In genomic region chr5:112254282-112254806, GRCm38 (mm10) we compare ENCODE assay signal across 9 mouse cellular contexts. TPM values are rescaled to one million over a fixed set of nuclear protein-coding genes. Genes with fewer than 3 reads are reported as not detected.
DNase-seq lines count a peak whose midpoint lies in the region; ATAC-seq and TF ChIP-seq lines count a peak whose summit lies in the region.
"Had no signal": no experiment of that assay in that cellular context is flagged by ENCODE, and none has a peak within 500 bp of the region (broad histone marks: within the 10 kb centered on the region; RNA-seq: fewer than 3 reads in every experiment).

No protein-coding gene starts in this region.

- WGBS in intestine, embryonic 15.5 days = 61% methylated on average over 7 of the region's 7 CpGs
- WGBS in intestine, postnatal 0 days = 62% methylated on average over 7 of the region's 7 CpGs
- 66% methylated on average over 7 of the region's 7 CpGs for WGBS in stomach, embryonic 16.5 days
- WGBS in midbrain, embryonic 15.5 days = 65% methylated on average over 7 of the region's 7 CpGs

- no peak for TF ChIP-seq POLR2A in cortical plate, adult 2 months (IDR thresholded peaks at IDR 0.05; ENCODE audit: extremely low read depth, insufficient read depth, low read length)

- no peaks in the 10 kb centered on the region for H3K4me1 ChIP-seq in intestine, embryonic 15.5 days (replicated peaks)
- no peaks in the 10 kb centered on the region for H3K4me1 ChIP-seq in intestine, postnatal 0 days (replicated peaks; ENCODE audit: control insufficient read depth, insufficient read depth, low read length)
- H3K4me1 ChIP-seq in cortical plate, adult 2 months (ENCODE audit: control insufficient read depth, insufficient read depth, low read length) = peaks cover 2% of the 10 kb centered on the region; the same call in 1 of the 2 replicates
- H3K4me1 ChIP-seq in stomach, embryonic 16.5 days (ENCODE audit: control insufficient read depth, insufficient read depth, low read length) = peaks cover 6% of the 10 kb centered on the region; the same call in 1 of the 2 replicates
- 0 out of 2 replicates have a peak, but pooled peaks cover 4% of the 10 kb centered on the region for H3K4me1 ChIP-seq in midbrain, embryonic 15.5 days

- no peaks in the 10 kb centered on the region for H3K9me3 ChIP-seq in intestine, embryonic 15.5 days
- H3K9me3 ChIP-seq in intestine, postnatal 0 days (ENCODE audit: control insufficient read depth) = no peaks in the 10 kb centered on the region
- no peaks in the 10 kb centered on the region for H3K9me3 ChIP-seq in stomach, embryonic 16.5 days (replicated peaks; ENCODE audit: control insufficient read depth, low read length)
- no peaks in the 10 kb centered on the region for H3K9me3 ChIP-seq in midbrain, embryonic 15.5 days
- H3K9me3 ChIP-seq: G1E had no signal

- TF ChIP-seq CTCF in intestine, postnatal 0 days (IDR thresholded peaks at IDR 0.05; ENCODE audit: low read depth) = no peak
- TF ChIP-seq CTCF in cortical plate, adult 2 months (IDR thresholded peaks at IDR 0.05; ENCODE audit: extremely low read depth, insufficient read depth, low read length) = no peak

- no peak overlapping the region for H3K4me2 ChIP-seq in intestine, embryonic 15.5 days (replicated peaks)
- H3K4me2 ChIP-seq in intestine, postnatal 0 days (replicated peaks; ENCODE audit: low read depth) = no peak overlapping the region
- no peak overlapping the region for H3K4me2 ChIP-seq in stomach, embryonic 16.5 days (ENCODE audit: low read depth, low read length)
- no peak overlapping the region for H3K4me2 ChIP-seq in midbrain, embryonic 15.5 days

- intact Hi-C loops in heart, postnatal 14 days (cut with DNase I) = no loop called here
- intact Hi-C loops in left cerebral cortex, postnatal 36 days (cut with DNase I) = no loop called here

- H3K27me3 ChIP-seq in intestine, embryonic 15.5 days (replicated peaks) = no peaks in the 10 kb centered on the region
- no peaks in the 10 kb centered on the region for H3K27me3 ChIP-seq in intestine, postnatal 0 days (replicated peaks; ENCODE audit: control insufficient read depth, insufficient read depth, low read length)
- no peaks in the 10 kb centered on the region for H3K27me3 ChIP-seq in stomach, embryonic 16.5 days (ENCODE audit: control insufficient read depth, insufficient read depth, low read length)
- no peaks in the 10 kb centered on the region for H3K27me3 ChIP-seq in midbrain, embryonic 15.5 days (replicated peaks)

- H3K4me3 ChIP-seq in intestine, embryonic 15.5 days (replicated peaks) = no peak overlapping the region
- no peak overlapping the region for H3K4me3 ChIP-seq in intestine, postnatal 0 days (ENCODE audit: low read depth, low read length)
- H3K4me3 ChIP-seq in cortical plate, adult 2 months (ENCODE audit: insufficient read depth, low read length) = no peak overlapping the region
- H3K4me3 ChIP-seq in stomach, embryonic 16.5 days (replicated peaks; ENCODE audit: low read length) = no peak overlapping the region
- no peak overlapping the region for H3K4me3 ChIP-seq in midbrain, embryonic 15.5 days

- 0 out of 2 replicates have a peak overlapping the region, but pooled peaks have one; percentile 17 for H3K27ac ChIP-seq in intestine, embryonic 15.5 days
- no peak overlapping the region for H3K27ac ChIP-seq in intestine, postnatal 0 days (ENCODE audit: low read depth, low read length)
- peak overlapping the region; percentile 90 for H3K27ac ChIP-seq in cortical plate, adult 2 months (ENCODE audit: insufficient read depth, low read length)
- H3K27ac ChIP-seq in stomach, embryonic 16.5 days (ENCODE audit: low read length) = no peak overlapping the region
- H3K27ac ChIP-seq in midbrain, embryonic 15.5 days = no peak overlapping the region

- peak; percentile 97 for DNase-seq in Muller cell, postnatal 12 days (ENCODE audit: inconsistent ontology term)
- DNase-seq in heart, postnatal 14 days = peak; percentile 64 to 77
- peak; percentile 50 to 58 for DNase-seq in left cerebral cortex, postnatal 36 days (ENCODE audit: low spot score in 2 of 2)

- no peak for ATAC-seq in intestine, embryonic 15.5 days
- no peak for ATAC-seq in intestine, postnatal 0 days
- ATAC-seq in stomach, embryonic 16.5 days (ENCODE audit: insufficient read depth, low FRiP score) = peak; percentile 16; the same call in 1 of the 2 replicates
- ATAC-seq in midbrain, embryonic 15.5 days (replicated peaks) = no peak

- no peaks in the 10 kb centered on the region for H3K36me3 ChIP-seq in intestine, embryonic 15.5 days
- H3K36me3 ChIP-seq in intestine, postnatal 0 days (ENCODE audit: control insufficient read depth, insufficient read depth) = no peaks in the 10 kb centered on the region
- H3K36me3 ChIP-seq in stomach, embryonic 16.5 days (ENCODE audit: control insufficient read depth, insufficient read depth, low read length) = no peaks in the 10 kb centered on the region
- no peaks in the 10 kb centered on the region for H3K36me3 ChIP-seq in midbrain, embryonic 15.5 days (replicated peaks)
- H3K36me3 ChIP-seq: G1E had no signal

- no peak overlapping the region for H3K9ac ChIP-seq in intestine, embryonic 15.5 days
- no peak overlapping the region for H3K9ac ChIP-seq in intestine, postnatal 0 days (ENCODE audit: low read depth, low read length)
- H3K9ac ChIP-seq in stomach, embryonic 16.5 days (ENCODE audit: low read length) = no peak overlapping the region
- H3K9ac ChIP-seq in midbrain, embryonic 15.5 days = no peak overlapping the region

RNA-seq across cellular contexts. Expression of gene Crybb1, which starts 1.3 kb away (rescaled TPM):
- polyA plus RNA-seq in intestine, embryonic 15.5 days (2015; fragmentation: Nextera tagmentation; extraction: Ambion mirVana) = 1.9 and 2.4 TPM in 2 replicates
- 0.22 and 0.34 TPM in 2 replicates for polyA plus RNA-seq in intestine, postnatal 0 days (2015; fragmentation: Nextera tagmentation; extraction: Ambion mirVana)
- polyA plus RNA-seq in cortical plate, adult 2 months (2012; rRNA removed) = 7.5 and 8.2 TPM in 2 replicates
- 1 to 10 TPM; 1.4 to 1.9 TPM for total RNA-seq in heart, postnatal 14 days (2021)
- 1 to 10 TPM; 7.1 to 10.0 TPM for total RNA-seq in left cerebral cortex, postnatal 36 days (2021)
- polyA plus RNA-seq in stomach, embryonic 16.5 days (2015; fragmentation: Nextera tagmentation; extraction: Ambion mirVana) = 4.0 and 4.1 TPM in 2 replicates
- 4.3 and 4.8 TPM in 2 replicates for polyA plus RNA-seq in midbrain, embryonic 15.5 days (2015; fragmentation: Nextera tagmentation; extraction: Ambion mirVana)
- total RNA-seq: G1E had no signal
- polyA plus RNA-seq: G1E had no signal

RNA-seq across cellular contexts. Expression of gene Cryba4, which starts 2.0 kb away (rescaled TPM):
- polyA plus RNA-seq in intestine, embryonic 15.5 days (2015; fragmentation: Nextera tagmentation; extraction: Ambion mirVana) = 1.7 and 1.8 TPM in 2 replicates
- 1.1 and 1.3 TPM in 2 replicates for polyA plus RNA-seq in intestine, postnatal 0 days (2015; fragmentation: Nextera tagmentation; extraction: Ambion mirVana)
- polyA plus RNA-seq in cortical plate, adult 2 months (2012; rRNA removed) = 1.7 and 2.2 TPM in 2 replicates
- 1 to 10 TPM; 7.2 to 7.8 TPM for total RNA-seq in heart, postnatal 14 days (2021)
- under 1 TPM; 0.59 to 0.95 TPM for total RNA-seq in left cerebral cortex, postnatal 36 days (2021)
- polyA plus RNA-seq in stomach, embryonic 16.5 days (2015; fragmentation: Nextera tagmentation; extraction: Ambion mirVana) = 1.6 and 1.9 TPM in 2 replicates
- 0.93 and 1.4 TPM in 2 replicates for polyA plus RNA-seq in midbrain, embryonic 15.5 days (2015; fragmentation: Nextera tagmentation; extraction: Ambion mirVana)

RNA-seq across cellular contexts. Expression of gene Tpst2, which starts 22.1 kb away (rescaled TPM):
- 43.1 and 45.3 TPM in 2 replicates for polyA plus RNA-seq in intestine, embryonic 15.5 days (2015; fragmentation: Nextera tagmentation; extraction: Ambion mirVana)
- polyA plus RNA-seq in intestine, postnatal 0 days (2015; fragmentation: Nextera tagmentation; extraction: Ambion mirVana) = 45.3 and 48.4 TPM in 2 replicates
- 31.4 and 35.4 TPM in 2 replicates for polyA plus RNA-seq in cortical plate, adult 2 months (2012; rRNA removed)
- total RNA-seq in heart, postnatal 14 days (2021) = 10 to 100 TPM; 50.6 to 55.5 TPM
- total RNA-seq in left cerebral cortex, postnatal 36 days (2021) = 10 to 100 TPM; 32.1 to 46.3 TPM
- 40.0 and 43.0 TPM in 2 replicates for polyA plus RNA-seq in stomach, embryonic 16.5 days (2015; fragmentation: Nextera tagmentation; extraction: Ambion mirVana)
- polyA plus RNA-seq in midbrain, embryonic 15.5 days (2015; fragmentation: Nextera tagmentation; extraction: Ambion mirVana) = 29.4 and 33.7 TPM in 2 replicates

Comparison
In these comparisons a context has a peak if more than half of its experiments do, and no peak if none do; other contexts are left out.
1. H3K27ac ChIP-seq: peak in intestine, embryonic 15.5 days (single experiment) and cortical plate, adult 2 months (single experiment); none in intestine, postnatal 0 days (single experiment), stomach, embryonic 16.5 days (single experiment) and midbrain, embryonic 15.5 days (single experiment).
2. Peak in every context shown above with its lines, with median percentiles within 50 percentile points of each other: DNase-seq.